Mouse (Mus musculus) skeletal muscle tissue, postnatal 0 days (tissue): ENCODE data around the gene Slc44a3. TPM values are rescaled to one million over a fixed set of nuclear protein-coding genes. Genes with fewer than 3 reads are reported as not detected.

Source experiments
- polyA plus RNA-seq: library from polyadenylated mRNA; unstranded; fragments of >200 nt; fragmentation: Nextera tagmentation; extraction: Ambion mirVana; gene quantifications from 2 replicates; pipeline ENCODE4 v1.2.1, GENCODE M21; 2015

Slc44a3 gene
- polyA plus RNA-seq: 4.5 and 6.5 TPM in 2 replicates

DNA sequence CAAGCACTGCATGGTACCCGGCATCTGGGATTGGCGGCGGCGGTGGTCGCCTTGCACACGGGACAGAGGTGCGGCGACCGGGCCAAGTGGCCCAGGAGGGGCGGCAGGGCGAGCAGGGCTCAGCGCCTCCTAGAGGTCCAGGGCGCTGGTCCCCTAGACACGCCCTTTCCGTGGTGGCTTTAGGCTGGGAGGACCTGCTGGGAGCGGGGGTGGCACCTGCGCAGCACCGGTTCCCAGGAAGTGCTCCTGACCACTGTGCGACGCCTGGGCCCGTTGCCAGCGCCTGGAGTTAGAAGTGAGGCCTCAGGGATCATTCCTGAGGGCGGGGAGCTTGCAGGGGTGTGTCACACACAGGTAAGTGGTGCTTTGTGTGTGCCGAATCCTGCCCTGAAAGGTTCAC is at the start of gene Slc44a3:
Slc44a3 (minus strand) TSS at position 229 of the 400 bp plus-strand sequence.

DNA sequence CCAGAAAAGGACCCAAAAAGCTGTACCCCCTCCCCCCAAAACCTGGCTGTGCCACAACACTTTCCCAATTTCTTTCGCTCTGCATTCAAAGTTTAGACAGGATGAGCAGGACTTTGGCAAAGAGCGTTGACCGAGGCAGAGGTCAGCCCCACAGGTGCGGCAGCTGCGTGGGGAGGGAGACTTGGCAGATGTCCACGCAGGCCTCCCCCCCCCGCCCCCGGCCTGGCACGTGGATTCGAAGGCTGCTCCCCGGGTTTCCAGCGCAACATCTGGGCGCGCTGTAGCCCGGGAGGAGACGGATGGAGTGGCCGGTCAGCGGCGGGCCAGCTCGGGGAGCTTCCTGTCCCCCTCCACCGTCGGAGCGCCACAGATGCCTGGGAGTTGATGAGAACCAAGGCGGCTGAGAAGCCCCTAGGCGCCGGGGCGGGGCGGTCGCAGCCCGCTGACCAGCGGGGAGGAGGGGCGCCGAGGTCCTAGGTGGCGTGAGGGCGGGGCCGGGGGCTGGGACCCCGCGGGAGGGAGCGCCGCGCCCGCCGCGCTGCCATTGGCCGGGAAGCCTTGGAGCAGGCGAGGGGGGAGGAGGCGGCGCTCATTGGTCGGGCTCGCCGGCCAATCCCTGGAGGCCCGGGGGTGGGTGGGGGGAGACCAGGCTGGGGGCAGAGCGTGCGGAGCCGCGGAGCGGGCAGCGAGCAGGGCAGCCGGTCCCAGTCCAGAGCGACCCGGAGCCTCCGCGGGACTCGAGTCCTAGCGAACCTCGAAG is 106.2 kb downstream of the Slc44a3 start, which contains the start of gene Cnn3:
Cnn3 (plus strand) TSS at position 637 of the 760 bp plus-strand sequence.

Other genes with a start within 250 kb of the Slc44a3 start
- gene Tmem56, start 249.3 kb downstream of the Slc44a3 start, polyA plus RNA-seq: 1.0 and 1.2 TPM in 2 replicates
- gene Alg14, start 240.6 kb downstream of the Slc44a3 start, polyA plus RNA-seq: 17.0 and 21.0 TPM in 2 replicates
- 252 and 281 TPM in 2 replicates for gene Cnn3, start 105.9 kb downstream of the Slc44a3 start, polyA plus RNA-seq
- not detected in 2 replicates for gene 4930432M17Rik, start 138.4 kb upstream of the Slc44a3 start, polyA plus RNA-seq
- 2.3 and 10.2 TPM in 2 replicates for gene F3, start 191.1 kb upstream of the Slc44a3 start, polyA plus RNA-seq